Mouse (Mus musculus) liver, postnatal 0 days (tissue): ENCODE results near the gene Zfp385c. TPM values are rescaled to one million over a fixed set of nuclear protein-coding genes. Genes with fewer than 3 reads are reported as not detected.

Experiments
- ATAC-seq: fragments of 200-750 bp; cut with Nextera tagmentation; 2 replicates; pipeline ENCODE4 v1.8.0; 2017; ENCODE audit warnings: mild to moderate bottlenecking, moderate library complexity
- DNase-seq: peaks from one replicate; pipeline ENCODE4 v3.0.0-alpha.2; 2016
- H3K27ac ChIP-seq: fragments of 300-500 bp; sonication (generic); 2 replicates; pipeline ENCODE4 v1.5.1; 2014; ENCODE audit warnings: antibody characterized with exemption, moderate library complexity, mild to moderate bottlenecking, low read depth
- H3K27me3 ChIP-seq: fragments of 300-500 bp; sonication (generic); 2 replicates; pipeline ENCODE4 v1.6.1; 2014; ENCODE audit warnings: low read length, control low read depth, mixed read lengths; ENCODE audit not compliant: insufficient read depth
- H3K36me3 ChIP-seq: fragments of 300-500 bp; sonication (generic); replicated peaks from 2 replicates; pipeline ENCODE4 v1.6.1; 2014; ENCODE audit warnings: mild to moderate bottlenecking, control low read depth, low read length, moderate library complexity, mixed read lengths; ENCODE audit not compliant: insufficient read depth
- H3K4me1 ChIP-seq: fragments of 300-500 bp; sonication (generic); 2 replicates; pipeline ENCODE4 v1.6.1; 2014; ENCODE audit warnings: antibody characterized with exemption, mild to moderate bottlenecking, control low read depth; ENCODE audit not compliant: insufficient read depth
- H3K4me2 ChIP-seq: fragments of 300-500 bp; sonication (generic); 2 replicates; pipeline ENCODE4 v1.6.1; 2014; ENCODE audit warnings: low read depth, mild to moderate bottlenecking, low read length, moderate library complexity, mixed read lengths
- H3K4me3 ChIP-seq: fragments of 300-500 bp; sonication (generic); 2 replicates; pipeline ENCODE4 v1.5.1; 2014; ENCODE audit warnings: low read depth, low read length
- H3K9ac ChIP-seq: fragments of 300-500 bp; sonication (generic); replicated peaks from 2 replicates; pipeline ENCODE4 v1.6.1; 2014; ENCODE audit warnings: mild to moderate bottlenecking, moderate library complexity
- H3K9me3 ChIP-seq: fragments of 300-500 bp; sonication (generic); 2 replicates; pipeline ENCODE4 v1.6.1; 2016; ENCODE audit warnings: mild to moderate bottlenecking, control low read depth, low read length, mixed read lengths
- CTCF ChIP-seq: sonication (generic); IDR thresholded peaks from 2 replicates; pipeline ENCODE4 v1.5.1; 2016; ENCODE audit warnings: antibody characterized with exemption, low read depth
- EP300 ChIP-seq: IDR thresholded peaks from 2 replicates; pipeline ENCODE4 v1.6.1; 2016; ENCODE audit warnings: antibody characterized with exemption, low read depth, mild to moderate bottlenecking
- WGBS: fragments of 180-500 bp; shearing (Covaris S2); extraction: QIAGEN DNeasy Blood & Tissue Kit; methylation state at CpG from one replicate; pipeline ENCODE4 v1.1.7; 2014; ENCODE audit not compliant: insufficient replicate concordance; 5-methylcytosine and 5-hydroxymethylcytosine counted together
- polyA plus RNA-seq: library from polyadenylated mRNA; unstranded; fragments of >200 nt; fragmentation: Nextera tagmentation; extraction: Ambion mirVana; gene quantifications from 2 replicates; pipeline ENCODE4 v1.2.1, GENCODE M21; 2015

Gene Zfp385c
- polyA plus RNA-seq, 1 experiment from 2014 or later: not detected

DNA sequence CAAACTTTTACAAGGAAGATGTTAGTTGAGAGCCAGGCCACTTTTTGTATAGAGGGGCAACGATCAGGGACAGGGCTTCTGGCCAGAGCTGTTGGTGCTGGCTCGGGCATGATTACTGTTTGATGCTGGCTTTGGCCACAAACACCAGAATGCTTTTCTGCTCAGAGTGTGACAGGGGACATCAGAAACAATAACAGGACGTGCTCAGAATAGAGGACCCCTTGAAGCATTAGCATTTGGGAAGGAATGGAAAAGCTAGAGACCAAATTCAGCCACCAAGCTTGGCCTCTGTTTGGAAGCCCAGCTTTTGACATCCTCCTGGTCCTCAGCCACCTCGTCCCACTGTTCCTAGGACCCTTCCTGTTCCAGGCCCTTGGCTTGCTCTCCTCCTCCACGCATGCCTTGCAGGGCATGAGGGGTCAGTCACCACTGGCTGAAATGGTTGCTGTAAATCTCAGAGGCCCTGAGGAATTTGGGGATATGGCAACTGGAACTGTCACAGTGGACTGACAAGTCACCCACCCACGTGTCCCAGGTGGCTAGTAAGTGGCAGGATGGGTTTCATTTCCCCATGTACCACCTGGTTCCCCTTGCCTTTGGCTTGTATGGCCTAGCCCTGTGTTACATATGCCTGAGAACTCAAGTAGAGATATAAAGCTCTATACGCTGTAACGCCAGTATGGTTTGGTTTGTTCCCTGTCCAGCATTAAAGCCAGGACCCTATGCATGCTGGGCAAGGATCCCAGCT, 114.2 kb downstream of the Zfp385c start:
- Histone ChIP-seq H3K4me2 (peak overlapping the region; percentile 81; the same call in 1 of the 2 replicates), H3K4me1 (peaks cover 7% of the 10 kb centered on the region; the same call in 1 of the 2 replicates), H3K27me3 (no peaks in the 10 kb centered on the region), H3K4me3 (no peak overlapping the region), H3K9ac (no peak overlapping the region), H3K27ac (no peak overlapping the region), H3K9me3 (no peaks in the 10 kb centered on the region), H3K36me3 (peaks cover 27% of the 10 kb centered on the region)
- 73% methylated on average over 8 of the region's 8 CpGs for WGBS
- no peak for ATAC-seq
- no peak for DNase-seq
- TF ChIP-seq CTCF (no peak), EP300 (no peak)

Other genes starting within 250 kb of the Zfp385c start
- 0.88 and 1.3 TPM in 2 replicates for gene Klhl11, start 219.7 kb downstream of the Zfp385c start, polyA plus RNA-seq
- gene Acly, start 164.5 kb downstream of the Zfp385c start, polyA plus RNA-seq: 24.4 and 29.8 TPM in 2 replicates
- gene Ttc25, start 146.8 kb downstream of the Zfp385c start, polyA plus RNA-seq: 0.11 and 0.22 TPM in 2 replicates
- 20.2 and 21.9 TPM in 2 replicates for gene Cnp, start 117.6 kb downstream of the Zfp385c start, polyA plus RNA-seq
- 18.3 and 19.2 TPM in 2 replicates for gene Nkiras2, start 73.2 kb downstream of the Zfp385c start, polyA plus RNA-seq
- 45.1 and 49.1 TPM in 2 replicates for gene Dnajc7, start 72.3 kb downstream of the Zfp385c start, polyA plus RNA-seq
- 3.9 and 4.5 TPM in 2 replicates for gene Dhx58, start 11.8 kb upstream of the Zfp385c start, polyA plus RNA-seq
- 8.5 and 9.2 TPM in 2 replicates for gene Kat2a, start 20.0 kb upstream of the Zfp385c start, polyA plus RNA-seq
- gene Hspb9, start 21.4 kb upstream of the Zfp385c start, polyA plus RNA-seq: 0.35 and 0.40 TPM in 2 replicates
- 16.6 and 17.0 TPM in 2 replicates for gene Rab5c, start 45.8 kb upstream of the Zfp385c start, polyA plus RNA-seq
- not detected in 2 replicates for gene Kcnh4, start 67.5 kb upstream of the Zfp385c start, polyA plus RNA-seq
- gene Hcrt, start 70.5 kb upstream of the Zfp385c start, polyA plus RNA-seq: not detected in 2 replicates
- 1.6 and 1.9 TPM in 2 replicates for gene Ghdc, start 78.5 kb upstream of the Zfp385c start, polyA plus RNA-seq
- gene Stat5b, start 158.3 kb upstream of the Zfp385c start, polyA plus RNA-seq: 15.4 and 16.4 TPM in 2 replicates
- 4.7 and 6.0 TPM in 2 replicates for gene Stat5a, start 166.9 kb upstream of the Zfp385c start, polyA plus RNA-seq
- gene Stat3, start 247.1 kb upstream of the Zfp385c start, polyA plus RNA-seq: 44.9 and 53.7 TPM in 2 replicates